7 mouse cellular contexts compared by ENCODE assay signal in genomic region chr13:111994862-111995490, GRCm38 (mm10).
"Had no signal": no experiment of that assay in that cellular context is flagged by ENCODE, and none has a peak within 500 bp of the region (broad histone marks: within the 10 kb centered on the region; RNA-seq: fewer than 3 reads in every experiment).

No protein-coding gene starts in this region.

- DNase-seq: kidney, adult 2 months; kidney, postnatal 25 days; layer of hippocampus, adult 9-11 months; liver; lung, adult 18-20 months; lung, postnatal 10 days; lung, postnatal 36 days had no signal
